Comparison of ENCODE assay signal across 9 mouse cellular contexts in genomic region chr11:101330961-101331360, GRCm38 (mm10). TPM values are rescaled to one million over a fixed set of nuclear protein-coding genes. Genes with fewer than 3 reads are reported as not detected.
"Had no signal": no experiment of that assay in that cellular context is flagged by ENCODE, and none has a peak within 500 bp of the region (broad histone marks: within the 10 kb centered on the region; RNA-seq: fewer than 3 reads in every experiment).

No protein-coding gene starts in this region.

RNA-seq across cellular contexts. Expression of gene Aoc3, which starts 0.6 kb away (rescaled TPM):
- total RNA-seq: megakaryocyte-erythroid progenitor cell, adult 5-6 weeks had no signal
- polyA plus RNA-seq: midbrain, embryonic 12.5 days; neural tube, embryonic 13.5 days had no signal

RNA-seq across cellular contexts. Expression of gene G6pc, which starts 36.4 kb away (rescaled TPM):
- total RNA-seq: layer of hippocampus, postnatal 25 days; left cerebral cortex, adult 2 months; left cerebral cortex, postnatal 14 days; megakaryocyte-erythroid progenitor cell, adult 5-6 weeks had no signal
- polyA plus RNA-seq: limb, embryonic 10.5 days; midbrain, embryonic 12.5 days; midbrain, embryonic 16.5 days; neural tube, embryonic 13.5 days; urinary bladder, adult 2 months had no signal
